ENCODE assay signal across 15 mouse cellular contexts in genomic region chr6:147023568-147023967, GRCm38 (mm10).
"Had no signal": no experiment of that assay in that cellular context is flagged by ENCODE, and none has a peak within 500 bp of the region (broad histone marks: within the 10 kb centered on the region; RNA-seq: fewer than 3 reads in every experiment).

No protein-coding gene starts in this region.

- H3K9ac ChIP-seq: limb, embryonic 15.5 days; liver, embryonic 15.5 days; lung, embryonic 15.5 days; midbrain, embryonic 13.5 days; neural tube, embryonic 12.5 days had no signal

- DNase-seq: kidney, adult 8-10 months; kidney, postnatal 25 days; lung, postnatal 14 days; retina, postnatal 1 day; right cerebral cortex, postnatal 4 days; spleen, adult 18-20 months; thymus, postnatal 36 days had no signal

- H3K27ac ChIP-seq: left cerebral cortex, adult 2 months; limb, embryonic 15.5 days; liver, embryonic 15.5 days; lung, embryonic 15.5 days; macrophage; midbrain, embryonic 13.5 days; neural tube, embryonic 12.5 days had no signal

- H3K4me3 ChIP-seq: left cerebral cortex, adult 2 months; limb, embryonic 15.5 days; liver, embryonic 15.5 days; lung, embryonic 15.5 days; midbrain, embryonic 13.5 days; myocyte; neural tube, embryonic 12.5 days had no signal

- H3K4me1 ChIP-seq: limb, embryonic 15.5 days; liver, embryonic 15.5 days; lung, embryonic 15.5 days; midbrain, embryonic 13.5 days; neural tube, embryonic 12.5 days had no signal

- H3K36me3 ChIP-seq: midbrain, embryonic 13.5 days; neural tube, embryonic 12.5 days had no signal

- ATAC-seq: midbrain, embryonic 13.5 days had no signal

- H3K27me3 ChIP-seq: limb, embryonic 15.5 days; liver, embryonic 15.5 days; lung, embryonic 15.5 days; midbrain, embryonic 13.5 days; neural tube, embryonic 12.5 days had no signal

- H3K4me2 ChIP-seq: limb, embryonic 15.5 days; liver, embryonic 15.5 days; lung, embryonic 15.5 days; midbrain, embryonic 13.5 days; neural tube, embryonic 12.5 days had no signal

- H3K9me3 ChIP-seq: limb, embryonic 15.5 days; liver, embryonic 15.5 days; lung, embryonic 15.5 days; midbrain, embryonic 13.5 days; neural tube, embryonic 12.5 days had no signal
